Mouse (Mus musculus) gastrocnemius, adult 18-20 months (tissue): ENCODE data around the gene Selenof. TPM values are rescaled to one million over a fixed set of nuclear protein-coding genes. Genes with fewer than 3 reads are reported as not detected.
"Not testable (repeated sequence)": the region's sequence is repeated elsewhere in the genome, so short reads cannot be mapped to it uniquely, and the experiment has no call there.

Source experiments
- DNase-seq: peaks from one replicate; pipeline ENCODE4 v3.0.0; 2021; ENCODE audit warnings: low spot score
- total RNA-seq, 2 experiments: library from RNA; stranded (reverse); gene quantifications; 2 replicates each; pipeline ENCODE4 v1.2.3; 2021

The Selenof gene
- total RNA-seq, 2 experiments from 2014 or later = 109 to 111 TPM

DNA sequence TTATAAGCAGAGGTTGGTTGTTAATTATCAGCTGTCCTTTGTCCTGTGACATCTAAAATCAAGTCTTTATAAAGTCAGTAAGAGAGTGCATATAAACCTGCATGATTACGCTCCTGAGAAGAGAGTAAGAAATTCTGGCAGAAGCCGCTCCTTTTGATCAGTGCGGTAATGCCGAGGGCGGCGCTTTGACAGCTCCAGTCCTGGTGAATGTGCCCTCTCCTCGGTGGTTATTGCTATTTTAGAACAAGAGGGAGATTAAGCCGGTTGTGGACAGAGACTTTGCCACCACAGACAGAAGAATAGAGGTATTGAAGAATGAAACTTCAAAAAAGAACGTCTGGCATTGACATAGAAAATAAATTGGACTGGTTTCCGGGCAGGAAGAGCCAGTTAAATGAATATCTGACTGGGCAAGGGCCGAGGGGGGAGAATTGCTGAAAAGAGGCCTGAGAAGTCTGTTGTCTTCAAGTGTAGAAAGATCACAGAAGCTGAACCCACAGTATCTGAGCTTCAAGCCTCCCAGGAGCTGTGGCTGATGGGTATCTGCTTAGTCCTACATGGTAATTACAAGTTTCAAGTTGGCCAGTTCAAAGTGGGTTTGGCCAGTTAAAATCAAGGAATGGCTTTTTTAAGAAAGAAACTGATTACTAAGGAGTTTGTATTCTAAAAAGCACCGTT, 27.8 kb downstream of the Selenof start:
- no peak for DNase-seq

DNA sequence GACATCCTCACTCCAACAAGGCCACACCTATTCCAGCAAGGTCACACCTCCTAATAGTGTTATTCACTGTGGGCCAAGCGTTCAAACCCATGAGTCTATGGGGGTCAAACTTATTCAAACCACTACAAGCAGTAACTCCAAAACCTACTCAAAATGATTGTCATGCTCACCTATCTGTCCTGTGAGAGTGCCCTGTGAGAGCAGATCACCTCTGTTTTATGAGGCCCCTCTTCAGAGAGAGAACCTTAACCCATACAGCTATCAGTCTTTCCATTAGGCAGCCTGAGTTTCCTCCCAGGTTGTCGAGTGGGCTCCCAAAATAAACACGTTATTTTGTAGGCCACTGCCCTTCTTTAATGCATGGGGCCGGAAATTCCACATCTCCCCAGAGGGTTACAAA, 32.3 kb downstream of the Selenof start:
- DNase-seq = no peak

DNA sequence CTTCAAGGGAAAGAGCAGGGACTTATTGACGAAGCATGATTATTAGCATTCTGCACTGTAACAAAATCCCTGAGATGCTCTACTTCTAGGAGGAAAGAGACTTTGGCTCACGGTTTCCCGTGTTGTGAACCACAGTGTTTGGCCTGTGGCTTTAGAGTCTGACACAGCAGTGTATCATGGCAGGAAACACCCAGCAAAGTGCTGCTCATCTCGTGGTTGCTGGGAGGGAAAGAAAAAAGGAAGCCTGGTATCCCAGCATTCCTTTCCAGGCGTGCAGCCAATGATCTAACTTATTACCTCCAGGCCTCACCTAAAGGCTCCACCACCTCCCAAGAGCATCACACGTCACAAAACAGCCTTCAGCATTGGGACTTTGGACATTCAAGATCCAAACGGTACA, 32.7 kb downstream of the Selenof start:
- no peak for DNase-seq

DNA sequence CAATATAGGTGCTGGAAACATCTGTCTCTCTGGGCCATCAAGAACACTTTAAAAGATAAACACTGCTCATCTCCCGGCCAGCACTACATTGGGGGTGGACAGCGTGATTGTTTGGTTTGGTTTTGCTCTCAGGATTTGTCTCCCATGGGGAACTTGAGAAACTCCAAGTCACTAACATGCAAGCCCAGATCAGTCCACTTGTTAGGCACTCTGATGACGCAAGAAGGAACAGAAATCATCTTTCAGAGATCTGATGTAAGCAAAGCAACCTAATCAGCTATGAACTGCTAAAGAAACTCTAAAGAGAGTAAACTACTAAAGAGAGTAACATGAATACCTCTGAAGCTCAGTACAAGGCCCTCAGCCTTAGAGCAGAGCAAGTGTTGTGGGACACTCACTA, 33.5 kb downstream of the Selenof start:
- no peak for DNase-seq

DNA sequence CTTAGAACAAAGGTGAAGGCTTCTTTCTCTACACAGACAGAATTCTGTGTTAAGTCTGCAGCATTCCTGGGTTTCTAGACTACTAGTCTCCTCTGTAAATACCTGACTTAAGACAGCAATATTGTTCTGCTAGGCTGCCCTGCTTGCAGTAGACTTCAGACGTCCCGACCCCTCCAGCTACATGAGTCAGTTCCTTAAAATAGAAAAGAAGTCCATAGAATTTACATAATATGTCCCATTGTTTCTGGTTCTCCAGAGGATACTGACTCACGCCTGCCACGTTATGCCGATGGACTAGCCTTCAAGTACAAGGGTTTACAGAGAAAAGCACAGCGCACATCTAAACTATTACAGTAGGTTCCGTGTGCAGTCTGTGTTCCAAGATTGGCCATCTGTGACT, 34.1 kb downstream of the Selenof start:
- no peak for DNase-seq

DNA sequence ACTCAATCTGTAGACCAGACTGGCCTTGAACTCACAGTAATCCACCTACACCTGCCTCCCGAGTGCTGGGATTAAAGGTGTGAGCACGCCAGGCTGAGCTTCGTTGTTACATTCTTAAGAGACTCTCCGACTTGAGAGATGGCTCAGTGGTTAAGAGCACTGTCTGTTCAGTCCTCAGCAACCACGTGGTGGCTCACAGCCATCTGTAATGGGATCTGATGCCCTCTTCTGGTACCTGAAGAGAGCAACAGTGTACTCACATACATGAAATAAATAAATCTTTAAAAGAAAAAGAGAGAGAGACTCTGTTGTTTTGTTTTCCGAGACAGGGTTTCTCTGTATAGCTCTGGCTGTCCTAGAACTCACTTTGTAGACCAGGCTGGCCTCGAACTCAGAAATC, 35.7 kb downstream of the Selenof start:
- DNase-seq = not testable (repeated sequence)

DNA sequence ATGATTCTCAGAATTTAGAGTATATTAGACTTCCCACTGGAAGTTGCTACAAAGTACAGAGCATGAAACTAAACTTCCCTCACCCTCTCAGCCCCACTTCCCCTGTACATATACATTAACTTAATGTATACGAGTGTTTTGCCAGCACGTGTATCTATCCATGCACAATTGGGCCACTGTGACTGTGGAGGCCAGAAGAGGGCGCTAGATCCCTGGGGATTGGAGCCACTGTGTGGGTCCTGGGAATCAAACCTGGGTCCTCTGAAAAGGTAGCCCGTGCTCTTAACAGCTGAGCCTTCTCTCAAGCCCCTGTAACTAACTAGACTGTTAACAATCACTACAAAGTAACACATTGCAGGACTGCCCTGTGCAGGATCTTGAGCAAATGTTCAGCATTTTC, 36.3 kb downstream of the Selenof start:
- no peak for DNase-seq

DNA sequence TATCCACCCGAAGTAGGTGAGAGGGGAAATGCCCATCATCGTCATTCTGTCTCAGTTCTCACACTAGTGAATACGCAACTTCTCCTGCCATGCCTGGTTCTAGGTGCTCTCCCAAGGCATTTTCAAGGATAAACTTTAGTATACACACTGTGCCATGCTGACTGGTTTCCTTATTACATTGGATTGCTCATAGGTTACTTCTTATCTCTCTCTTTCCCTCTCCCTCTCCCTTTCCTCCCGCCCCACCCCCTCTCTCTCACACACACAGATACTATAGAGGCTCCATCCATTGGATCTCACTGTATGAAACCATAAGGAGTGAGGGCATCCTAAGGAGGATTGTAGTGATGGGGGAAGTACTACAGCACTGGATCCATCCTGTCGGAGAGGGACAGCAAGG, 38.0 kb downstream of the Selenof start:
- no peak for DNase-seq

DNA sequence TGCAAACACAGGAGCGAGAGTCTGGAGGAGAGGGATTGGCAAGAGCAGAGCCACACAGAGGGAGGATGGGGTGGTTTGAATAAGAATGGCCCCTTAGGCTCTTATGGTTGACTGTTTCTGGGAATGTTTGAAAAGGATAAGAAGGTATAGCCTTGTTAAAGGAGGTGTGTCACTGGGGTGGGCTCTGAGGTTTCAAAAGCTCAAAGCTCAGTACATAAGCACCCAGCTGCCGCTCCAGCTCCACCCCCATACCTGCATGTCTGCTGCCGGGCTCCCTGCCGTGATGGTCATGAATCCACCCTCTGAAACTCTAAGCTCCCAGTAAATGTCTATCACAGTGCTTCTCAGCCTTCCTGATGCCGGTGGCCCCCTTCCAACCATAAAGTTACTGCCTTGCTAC, 40.7 kb downstream of the Selenof start:
- no peak for DNase-seq

DNA sequence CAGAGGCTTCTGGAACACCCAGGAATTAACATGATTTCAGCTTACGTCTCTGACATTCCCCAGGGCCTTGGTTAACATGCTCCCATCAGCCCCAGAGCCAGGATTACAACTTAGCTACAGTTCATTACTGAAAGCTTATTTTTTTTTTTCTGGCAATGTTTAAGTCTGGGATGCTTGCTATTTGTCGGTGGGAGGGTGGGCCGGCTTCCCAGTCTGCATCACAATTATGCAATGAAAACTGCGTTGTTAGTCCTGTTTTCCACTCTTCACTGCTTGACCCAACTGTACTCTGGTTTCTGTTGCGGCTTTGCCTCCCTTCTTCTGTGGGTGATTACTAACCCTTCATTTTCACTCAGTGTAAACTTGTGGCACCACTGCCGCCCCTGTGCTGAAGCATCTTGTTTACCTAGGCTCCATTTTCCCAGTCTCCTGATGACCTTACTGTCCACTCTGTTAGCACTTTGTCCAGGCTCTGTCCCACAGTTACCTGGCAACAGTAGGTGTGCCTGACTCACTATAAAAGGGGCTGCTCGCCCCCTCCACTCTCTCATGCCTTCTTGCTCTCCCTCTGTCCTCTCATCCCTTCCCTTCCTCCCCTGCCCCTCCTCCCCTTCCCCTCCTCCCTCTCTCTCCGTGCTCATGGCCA, 41.6 kb downstream of the Selenof start:
- no peak for DNase-seq

DNA sequence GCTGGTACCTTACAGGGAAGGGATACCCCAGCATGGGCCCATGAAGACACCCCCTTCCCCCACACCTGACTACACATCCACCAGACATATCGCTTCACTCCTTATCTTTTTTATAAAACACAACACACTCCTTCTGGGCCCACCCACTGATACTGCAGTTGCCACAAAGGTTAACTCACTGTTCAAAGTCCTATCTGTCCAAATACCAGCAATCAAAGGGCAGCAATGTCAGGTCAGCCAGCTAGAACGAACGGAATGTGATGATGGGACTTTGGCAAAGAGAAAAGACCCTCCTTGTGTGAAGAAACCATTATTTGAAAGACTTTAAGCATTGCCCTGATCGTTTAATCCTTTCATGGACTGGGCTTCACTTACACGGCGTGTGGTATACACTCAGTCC, 42.3 kb downstream of the Selenof start:
- no peak for DNase-seq

DNA sequence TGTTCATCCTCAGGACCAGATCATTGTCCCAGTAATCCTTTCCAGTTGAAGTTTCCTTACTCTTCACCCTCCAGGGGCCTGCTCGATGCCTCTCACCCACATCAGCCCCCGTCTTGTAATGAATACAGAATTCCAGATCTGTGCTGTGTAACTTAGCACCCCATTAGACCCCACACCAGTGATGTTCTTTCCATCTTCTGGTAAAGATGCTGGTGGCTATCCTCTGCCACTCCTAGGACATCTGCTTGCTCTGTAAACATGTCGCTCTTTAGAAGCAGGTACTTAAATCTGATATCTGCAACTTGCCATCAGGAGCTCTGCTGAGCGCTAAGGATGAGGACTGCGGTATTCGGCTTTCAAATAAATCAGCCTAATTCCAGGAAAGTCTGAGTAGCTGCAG, 44.2 kb downstream of the Selenof start:
- no peak for DNase-seq

DNA sequence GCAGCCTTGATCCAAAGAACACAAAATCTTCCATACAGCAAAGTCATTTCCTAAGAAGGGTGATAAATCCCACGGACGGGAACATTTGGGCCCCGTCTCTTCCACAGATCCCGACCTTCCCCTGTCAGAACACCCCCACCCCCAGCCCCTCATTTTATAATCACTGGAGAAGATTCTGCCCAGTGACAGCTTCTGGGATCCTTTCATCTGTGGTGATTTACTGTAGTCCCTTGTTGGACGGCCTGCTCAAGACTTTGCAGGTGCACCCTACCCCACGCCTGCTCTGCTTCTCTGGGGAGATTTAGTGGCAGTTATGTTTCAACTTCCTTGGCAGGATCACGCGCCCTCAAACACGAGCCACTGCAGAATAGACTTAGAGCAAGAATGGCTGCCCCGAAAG, 44.6 kb downstream of the Selenof start:
- no peak for DNase-seq

DNA sequence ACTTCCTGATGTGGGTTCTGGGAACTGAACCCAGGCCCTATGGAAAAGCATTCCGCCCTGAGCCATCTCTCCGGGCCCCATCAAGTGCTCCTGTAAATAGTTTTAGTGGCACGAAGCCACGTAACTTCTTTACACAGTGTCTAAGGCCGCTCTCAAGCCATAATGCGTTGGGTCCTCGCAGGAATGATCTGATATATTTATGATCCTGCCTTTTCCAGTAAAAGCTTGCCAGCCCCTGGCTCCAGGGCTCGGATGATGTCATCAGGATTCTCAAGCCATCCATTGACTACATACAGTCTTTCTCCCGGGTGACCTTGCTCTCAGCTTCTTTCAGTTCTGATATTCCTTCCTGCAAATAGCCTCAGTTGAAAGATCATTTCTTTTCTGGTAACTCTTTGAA, 45.4 kb downstream of the Selenof start:
- peak; percentile 20 for DNase-seq

DNA sequence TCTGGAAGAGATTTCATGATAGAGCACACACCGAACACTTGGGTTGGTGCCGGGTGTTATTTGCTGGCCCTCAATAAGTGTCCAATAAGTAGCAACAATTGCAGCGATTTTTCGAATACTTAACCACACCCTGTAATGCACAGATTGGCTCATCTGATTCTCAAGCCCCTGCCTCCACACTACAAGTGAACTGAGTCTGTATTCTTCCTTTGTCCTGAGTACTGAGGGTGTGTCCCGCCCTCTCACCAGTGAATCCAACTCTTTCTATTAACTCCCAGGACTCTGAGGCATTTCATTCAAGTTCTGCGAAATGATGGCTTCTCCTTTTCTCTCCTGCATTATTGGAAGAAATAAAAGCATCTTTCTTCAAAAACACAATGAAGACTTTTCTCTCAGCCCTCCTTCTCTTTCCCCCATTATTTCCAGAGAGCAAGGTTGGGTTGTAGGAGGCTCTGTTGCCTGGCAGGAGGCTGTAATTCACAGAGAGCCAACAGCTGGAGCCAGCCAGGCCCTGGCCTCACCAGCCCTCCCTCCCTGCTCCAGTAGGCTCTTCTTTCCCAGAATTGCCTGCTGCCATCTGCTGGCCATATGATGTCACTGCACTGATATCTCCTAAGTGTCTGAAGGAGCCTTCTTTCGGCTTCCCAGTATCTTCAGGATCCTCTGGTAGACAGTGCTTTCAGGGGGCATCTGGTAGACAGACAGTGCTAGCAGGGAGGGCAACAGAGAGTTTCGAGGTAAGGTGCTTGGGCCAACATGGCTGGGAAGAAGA, 46.7 kb downstream of the Selenof start:
- DNase-seq = peak; percentile 91

DNA sequence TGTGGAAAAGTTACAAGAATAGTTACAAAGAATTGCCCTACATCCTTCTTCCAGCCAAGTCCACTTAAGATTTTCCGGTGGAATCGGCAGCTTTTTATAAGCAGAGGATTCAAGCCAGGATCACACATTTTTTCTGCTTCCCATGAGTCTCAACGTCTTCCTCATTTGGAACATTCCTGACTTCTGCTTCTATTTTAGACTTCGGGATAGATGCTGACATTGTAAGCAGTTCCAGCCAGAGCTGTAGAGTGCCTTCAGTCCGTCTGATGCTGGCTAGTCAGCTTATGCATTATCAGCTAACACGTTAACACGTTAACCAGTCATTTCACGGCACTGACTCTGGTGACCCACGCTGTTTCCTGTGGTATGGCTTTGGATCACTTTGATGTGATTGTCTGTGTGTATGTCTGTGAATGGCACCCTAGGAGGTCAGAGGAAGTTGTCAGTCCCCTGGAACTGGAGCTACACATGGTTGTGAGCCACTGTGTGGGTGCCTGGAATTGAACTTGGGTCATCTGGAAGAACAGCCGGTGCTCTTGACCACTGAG, 47.6 kb downstream of the Selenof start:
- DNase-seq = peak; percentile 29

DNA sequence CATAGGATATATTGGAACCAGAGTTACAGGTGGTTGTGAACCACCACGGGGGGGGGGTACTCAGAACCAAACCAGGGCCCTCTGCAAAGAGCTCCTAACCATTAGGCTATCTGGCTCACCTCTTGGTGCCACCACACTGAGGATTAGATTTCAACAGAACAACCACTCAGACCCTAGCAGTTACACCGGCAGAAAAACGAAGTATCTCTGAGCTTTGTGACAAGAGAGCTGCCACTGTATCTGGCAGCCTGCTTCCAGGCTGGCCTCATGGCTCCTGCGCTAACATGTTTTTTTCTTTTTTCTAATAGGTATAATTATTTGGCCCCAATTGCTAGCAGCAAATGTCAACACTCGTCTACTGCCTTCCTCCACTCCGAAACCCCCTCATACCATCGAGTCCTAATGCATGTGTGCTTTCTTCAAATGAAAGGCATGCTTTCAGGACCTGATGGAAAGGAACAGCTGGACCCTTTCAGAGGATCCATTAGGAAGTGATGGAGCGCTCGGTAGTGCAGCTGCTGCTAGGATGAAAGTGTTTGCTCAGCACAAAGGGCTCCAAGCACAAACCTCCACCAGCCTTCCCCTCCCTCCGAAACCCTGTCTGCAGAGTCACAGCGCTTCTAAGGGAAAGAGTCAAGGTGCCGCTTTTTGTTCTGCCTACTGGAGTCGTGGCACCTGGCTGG, 53.0 kb downstream of the Selenof start:
- no peak for DNase-seq

DNA sequence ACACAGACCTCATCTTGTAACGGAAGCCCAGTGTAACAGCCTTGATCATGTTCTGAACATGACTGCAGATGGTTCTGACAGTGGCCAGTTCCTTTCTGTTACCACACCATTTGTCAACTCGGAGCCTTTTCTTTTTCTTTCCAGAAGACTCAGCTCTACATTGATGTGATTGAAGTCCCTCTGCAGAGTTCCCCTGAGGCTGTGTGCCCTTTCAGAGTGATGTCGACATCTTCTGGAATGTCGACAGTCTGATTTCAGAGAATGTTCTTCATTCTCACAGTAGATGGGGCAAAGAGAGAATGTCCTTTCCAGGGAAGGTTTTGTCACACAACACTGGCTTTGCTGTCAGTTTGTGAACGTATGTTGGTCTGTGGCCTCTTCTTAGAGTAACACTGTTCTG, 55.6 kb downstream of the Selenof start:
- DNase-seq = no peak

DNA sequence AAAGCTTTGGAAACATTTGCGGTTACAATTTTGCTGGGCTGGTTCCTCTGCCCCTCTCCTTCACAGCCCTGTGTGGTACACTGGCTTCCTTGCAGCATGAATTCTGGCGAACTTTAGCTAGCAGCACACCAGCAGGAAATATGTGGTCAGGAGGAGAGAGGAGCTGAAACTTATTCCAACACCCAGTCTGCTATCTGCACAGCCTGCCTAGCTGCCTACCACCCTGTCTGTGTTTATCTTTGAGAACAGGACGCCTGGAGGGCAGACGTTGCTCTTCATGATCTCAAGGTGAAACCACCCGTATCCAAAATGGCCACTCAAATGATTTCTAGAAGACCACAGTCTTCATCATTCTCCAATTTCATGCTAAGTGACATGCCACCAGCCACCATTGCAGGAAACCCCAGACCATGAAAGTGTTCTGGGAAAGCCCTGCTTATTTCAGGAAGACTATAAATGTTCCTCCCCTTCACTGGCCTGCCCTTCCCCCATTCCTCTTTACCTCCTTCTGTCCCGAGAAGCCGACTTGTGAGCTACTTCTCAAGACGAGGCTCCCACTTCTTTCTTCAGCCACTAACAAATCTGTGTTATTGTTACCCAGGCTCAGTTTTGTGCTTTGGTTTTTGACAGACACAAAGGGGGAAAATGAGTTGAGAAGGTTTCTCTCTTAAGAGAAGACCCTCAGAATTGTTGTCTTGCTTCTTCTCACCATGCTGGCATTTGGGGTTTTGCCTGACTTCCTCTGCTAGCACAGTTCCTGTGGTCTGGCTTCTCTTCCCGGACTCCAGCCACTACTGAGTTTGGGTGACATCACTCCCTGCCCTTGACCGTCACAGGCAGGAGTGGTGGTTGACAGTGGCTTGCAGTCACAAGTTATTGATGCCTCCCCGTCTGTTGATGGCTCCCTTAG, 58.2 kb downstream of the Selenof start:
- DNase-seq = no peak

DNA sequence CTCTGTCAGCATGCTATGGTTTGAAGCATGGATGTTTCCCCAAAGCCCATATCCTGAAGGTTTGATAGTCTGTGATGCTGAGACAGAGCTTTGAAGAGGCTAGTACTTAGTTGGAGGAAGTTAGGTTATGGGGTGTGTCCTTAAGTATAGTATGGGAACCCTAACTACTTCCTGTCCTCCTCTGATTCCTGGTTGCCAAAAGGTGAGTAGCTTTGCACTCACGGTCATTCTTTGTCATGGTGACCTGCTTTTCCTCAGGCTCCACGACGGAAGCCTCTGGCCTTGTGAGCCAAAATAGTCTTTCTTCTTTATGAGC, 58.8 kb downstream of the Selenof start:
- no peak for DNase-seq

DNA sequence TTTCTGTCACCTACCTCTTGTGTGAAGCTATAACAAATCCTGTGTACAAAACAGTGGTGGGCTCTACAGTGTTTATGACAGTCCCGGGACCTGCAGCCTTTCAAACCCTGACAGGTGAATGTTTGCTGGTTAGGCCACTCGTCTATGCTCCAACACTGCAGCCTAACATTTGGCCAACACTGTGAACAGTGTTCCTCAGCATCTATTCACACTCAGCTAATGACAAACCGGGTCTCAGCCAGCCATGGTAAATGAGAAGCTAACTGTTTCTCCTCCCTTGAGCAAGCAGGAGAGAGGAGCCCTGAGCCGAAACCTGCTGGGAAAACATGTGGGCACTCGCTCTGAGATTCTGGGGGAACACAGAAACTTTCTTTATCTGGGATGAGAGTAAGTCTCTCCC, 65.1 kb downstream of the Selenof start:
- DNase-seq = no peak
